In the genomic region with DNA sequence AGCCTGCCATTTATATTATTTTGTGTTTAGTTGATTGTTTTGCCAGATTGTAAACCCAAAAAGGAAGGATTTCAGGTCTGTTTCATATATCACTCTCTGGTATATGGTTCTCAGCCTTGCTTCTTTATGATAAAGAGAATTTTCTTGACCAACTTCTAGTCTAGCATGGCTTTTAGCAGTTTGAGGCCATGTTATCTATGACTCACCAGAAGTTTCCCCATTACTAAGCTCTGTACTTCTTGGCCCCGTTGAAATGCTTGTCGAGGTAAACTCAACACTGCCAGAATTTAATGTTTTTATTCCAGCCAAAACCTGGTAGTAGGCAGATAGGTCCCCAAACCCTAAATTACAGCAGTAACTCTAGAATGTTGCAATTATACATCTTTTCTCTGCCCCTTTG, we compare ENCODE assay signal across 8 mouse cellular contexts. TPM values are rescaled to one million over a fixed set of nuclear protein-coding genes. Genes with fewer than 3 reads are reported as not detected.
DNase-seq lines count a peak whose midpoint lies in the region; ATAC-seq and TF ChIP-seq lines count a peak whose summit lies in the region.

No protein-coding gene starts in this region.

- H3K36me3 ChIP-seq in lung, embryonic 15.5 days = no peaks in the 10 kb centered on the region
- H3K36me3 ChIP-seq in limb, embryonic 10.5 days = peaks cover 12% of the 10 kb centered on the region
- no peaks in the 10 kb centered on the region for H3K36me3 ChIP-seq in neural tube, embryonic 13.5 days

- 0 out of 2 replicates have a peak, but pooled peaks cover 3% of the 10 kb centered on the region for H3K27me3 ChIP-seq in lung, embryonic 15.5 days
- H3K27me3 ChIP-seq in limb, embryonic 10.5 days (ENCODE audit: low read depth, poor library complexity, severe bottlenecking) = peaks cover 4% of the 10 kb centered on the region; the same call in 1 of the 2 replicates
- peaks cover 8% of the 10 kb centered on the region for H3K27me3 ChIP-seq in neural tube, embryonic 13.5 days
- H3K27me3 ChIP-seq in cerebellum, adult 2 months (ENCODE audit: control insufficient read depth, insufficient read depth, low read length) = no peaks in the 10 kb centered on the region

- peak overlapping the region; percentile 76 for H3K4me2 ChIP-seq in lung, embryonic 15.5 days
- H3K4me2 ChIP-seq in neural tube, embryonic 13.5 days = peak overlapping the region; percentile 58

- ATAC-seq in lung, embryonic 15.5 days (ENCODE audit: borderline replicate concordance, extremely low read depth, low FRiP score, low TSS enrichment) = no peak
- ATAC-seq in neural tube, embryonic 13.5 days (ENCODE audit: low read depth) = no peak

- no peak overlapping the region for H3K27ac ChIP-seq in lung, embryonic 15.5 days
- peak overlapping the region; percentile 51; the same call in 1 of the 2 replicates for H3K27ac ChIP-seq in embryonic fibroblast, embryonic 13.5 days (ENCODE audit: insufficient read depth, low read length)
- no peak overlapping the region for H3K27ac ChIP-seq in limb, embryonic 10.5 days
- H3K27ac ChIP-seq in neural tube, embryonic 13.5 days (replicated peaks) = no peak overlapping the region
- H3K27ac ChIP-seq in cerebellum, adult 2 months (ENCODE audit: insufficient read depth, low read length) = no peak overlapping the region

- no peak for TF ChIP-seq CTCF in lung, adult 2 months (IDR thresholded peaks at IDR 0.05; ENCODE audit: insufficient read depth, low read length)
- no peak for TF ChIP-seq CTCF in embryonic fibroblast, embryonic 13.5 days (IDR thresholded peaks at IDR 0.05; ENCODE audit: borderline replicate concordance, insufficient read depth, low read length)
- TF ChIP-seq CTCF in cerebellum, adult 2 months (IDR thresholded peaks at IDR 0.05; ENCODE audit: borderline replicate concordance, insufficient read depth, low read depth, low read length) = no peak

- TF ChIP-seq POLR2A in lung, adult 2 months (IDR thresholded peaks at IDR 0.05; ENCODE audit: borderline replicate concordance, extremely low read depth, low read depth, low read length) = no peak
- no peak for TF ChIP-seq POLR2A in embryonic fibroblast, embryonic 13.5 days (IDR thresholded peaks at IDR 0.05; ENCODE audit: low read depth, low read length)
- TF ChIP-seq POLR2A in cerebellum, adult 2 months (IDR thresholded peaks at IDR 0.05; ENCODE audit: borderline replicate concordance, insufficient read depth, low read length) = no peak

- no peaks in the 10 kb centered on the region for H3K9me3 ChIP-seq in lung, embryonic 15.5 days
- H3K9me3 ChIP-seq in limb, embryonic 10.5 days (replicated peaks) = no peaks in the 10 kb centered on the region
- no peaks in the 10 kb centered on the region for H3K9me3 ChIP-seq in neural tube, embryonic 13.5 days

- WGBS in lung, embryonic 15.5 days = 65% methylated on average over 2 of the region's 2 CpGs
- 50% methylated on average over 2 of the region's 2 CpGs for WGBS in lung, adult 2 months
- WGBS in limb, embryonic 10.5 days = 64% methylated on average over 2 of the region's 2 CpGs
- WGBS in neural tube, embryonic 13.5 days = 59% methylated on average over 2 of the region's 2 CpGs
- 64% methylated on average over 2 of the region's 2 CpGs for WGBS in cerebellum, adult 2 months

- no peak overlapping the region for H3K9ac ChIP-seq in lung, embryonic 15.5 days
- peak overlapping the region; percentile 62 for H3K9ac ChIP-seq in neural tube, embryonic 13.5 days

- peaks cover 36% of the 10 kb centered on the region for H3K4me1 ChIP-seq in lung, embryonic 15.5 days
- peaks cover 9% of the 10 kb centered on the region for H3K4me1 ChIP-seq in lung, adult 2 months (ENCODE audit: control insufficient read depth, insufficient read depth, low read length)
- H3K4me1 ChIP-seq in embryonic fibroblast, embryonic 13.5 days (ENCODE audit: control insufficient read depth, insufficient read depth, low read length) = peaks cover 8% of the 10 kb centered on the region; the same call in 1 of the 2 replicates
- H3K4me1 ChIP-seq in limb, embryonic 10.5 days = peaks cover 18% of the 10 kb centered on the region
- peaks cover 52% of the 10 kb centered on the region for H3K4me1 ChIP-seq in neural tube, embryonic 13.5 days (replicated peaks)
- H3K4me1 ChIP-seq in cerebellum, adult 2 months (ENCODE audit: control insufficient read depth, insufficient read depth, low read length) = peaks cover 6% of the 10 kb centered on the region

- no peak for DNase-seq in lung, adult 2 months
- no peak for DNase-seq in limb, embryonic 10.5 days (ENCODE audit: low spot score)
- no peak for DNase-seq in cerebellum, adult 9-11 months
- no peak for DNase-seq in adrenal gland, postnatal 25 days
- no peak for DNase-seq in cerebellum, adult 2 months

- H3K4me3 ChIP-seq in lung, embryonic 15.5 days = peak overlapping the region; percentile 78
- H3K4me3 ChIP-seq in lung, adult 2 months (replicated peaks; ENCODE audit: extremely low read depth, low read depth, low read length) = no peak overlapping the region
- peak overlapping the region; percentile 61 for H3K4me3 ChIP-seq in embryonic fibroblast, embryonic 13.5 days (ENCODE audit: insufficient read depth, low read length)
- peak overlapping the region; percentile 99 for H3K4me3 ChIP-seq in limb, embryonic 10.5 days
- peak overlapping the region; percentile 98 for H3K4me3 ChIP-seq in neural tube, embryonic 13.5 days
- H3K4me3 ChIP-seq in cerebellum, adult 2 months (replicated peaks; ENCODE audit: insufficient read depth, low read depth, low read length) = no peak overlapping the region

RNA-seq across cellular contexts. Expression of a gene that starts 0.8 kb away (rescaled TPM):
- 37.6 and 38.8 TPM in 2 replicates for polyA plus RNA-seq in lung, embryonic 15.5 days (2015; fragmentation: Nextera tagmentation; extraction: Ambion mirVana)
- 19.3 and 24.3 TPM in 2 replicates for polyA plus RNA-seq in lung, adult 2 months (2012; rRNA removed)
- 58.0 and 64.1 TPM in 2 replicates for polyA plus RNA-seq in embryonic fibroblast, embryonic 13.5 days (2011; ENCODE audit: insufficient read length, low read depth, missing spikeins)
- 37.1 and 39.1 TPM in 2 replicates for polyA plus RNA-seq in limb, embryonic 10.5 days (2016; fragmentation: Nextera tagmentation; extraction: Ambion mirVana)
- 37.8 and 42.4 TPM in 2 replicates for polyA plus RNA-seq in neural tube, embryonic 13.5 days (2015; fragmentation: Nextera tagmentation; extraction: Ambion mirVana)
- total RNA-seq in adrenal gland, postnatal 25 days (2021) = 38.4 and 40.8 TPM in 2 replicates
- polyA plus RNA-seq in cerebellum, adult 2 months (2012; rRNA removed) = 18.2 and 21.7 TPM in 2 replicates

RNA-seq across cellular contexts. Expression of a gene that starts 3.6 kb away (rescaled TPM):
- 66.9 and 67.3 TPM in 2 replicates for polyA plus RNA-seq in lung, embryonic 15.5 days (2015; fragmentation: Nextera tagmentation; extraction: Ambion mirVana)
- 31.1 and 32.5 TPM in 2 replicates for polyA plus RNA-seq in lung, adult 2 months (2012; rRNA removed)
- 39.8 and 44.0 TPM in 2 replicates for polyA plus RNA-seq in embryonic fibroblast, embryonic 13.5 days (2011; ENCODE audit: insufficient read length, low read depth, missing spikeins)
- polyA plus RNA-seq in limb, embryonic 10.5 days (2016; fragmentation: Nextera tagmentation; extraction: Ambion mirVana) = 76.7 and 78.1 TPM in 2 replicates
- 50.0 and 52.8 TPM in 2 replicates for polyA plus RNA-seq in neural tube, embryonic 13.5 days (2015; fragmentation: Nextera tagmentation; extraction: Ambion mirVana)
- total RNA-seq in adrenal gland, postnatal 25 days (2021) = 42.3 and 43.2 TPM in 2 replicates
- 20.5 and 22.6 TPM in 2 replicates for polyA plus RNA-seq in cerebellum, adult 2 months (2012; rRNA removed)

Comparison
In these comparisons a context has a peak if more than half of its experiments do, and no peak if none do; other contexts are left out.
1. H3K4me3 ChIP-seq: peak in lung, embryonic 15.5 days (single experiment), embryonic fibroblast, embryonic 13.5 days (single experiment), limb, embryonic 10.5 days (single experiment) and neural tube, embryonic 13.5 days (single experiment); none in lung, adult 2 months (single experiment) and cerebellum, adult 2 months (single experiment).